Mouse (Mus musculus) liver, adult 2 months (tissue): Measurements from ENCODE around the gene Peli1.

Experiments
- CTCF ChIP-seq: fragments of 200-500 bp; IDR thresholded peaks from 2 replicates; pipeline ENCODE4 v1.5.1; 2011; ENCODE audit warnings: low read depth, low read length, control low read depth
- POLR2A ChIP-seq: fragments of 200-500 bp; IDR thresholded peaks from 2 replicates; pipeline ENCODE4 v1.6.1; 2011; ENCODE audit warnings: low read length, control low read depth; ENCODE audit not compliant: insufficient read depth; ENCODE audit errors: extremely low read depth

GRCm38 (mm10) chr11:21088356-21088755, 2.7 kb upstream of the Peli1 start:
- TF ChIP-seq CTCF (no peak), POLR2A (no peak)
